8 mouse cellular contexts compared by ENCODE assay signal in genomic region chr11:61476786-61477382, GRCm38 (mm10). TPM values are rescaled to one million over a fixed set of nuclear protein-coding genes. Genes with fewer than 3 reads are reported as not detected.
DNase-seq lines count a peak whose midpoint lies in the region; ATAC-seq and TF ChIP-seq lines count a peak whose summit lies in the region.

No protein-coding gene starts in this region.

- no peak for DNase-seq in lung, adult 2 months
- peak; percentile 57 for DNase-seq in kidney, adult 2 months
- no peak for DNase-seq in B cell, adult 2 months
- DNase-seq in layer of hippocampus, postnatal 25 days (ENCODE audit: extremely low spot score in 1 of 2, low spot score in 1 of 2) = no peak
- DNase-seq in left cerebral cortex, postnatal 4 days = no peak

- peak overlapping the region; percentile 20 for H3K4me3 ChIP-seq in lung, embryonic 15.5 days
- no peak overlapping the region for H3K4me3 ChIP-seq in lung, adult 2 months (replicated peaks; ENCODE audit: extremely low read depth, low read depth, low read length)
- H3K4me3 ChIP-seq in embryonic facial prominence, embryonic 13.5 days = 0 out of 2 replicates have a peak overlapping the region, but pooled peaks have one; percentile 10
- peak overlapping the region; percentile 9; the same call in 1 of the 2 replicates for H3K4me3 ChIP-seq in kidney, adult 2 months (ENCODE audit: insufficient read depth, low read depth, low read length)
- peak overlapping the region; percentile 9 for H3K4me3 ChIP-seq in midbrain, embryonic 16.5 days (ENCODE audit: low read depth, low read length)

- no peaks in the 10 kb centered on the region for H3K27me3 ChIP-seq in lung, embryonic 15.5 days
- H3K27me3 ChIP-seq in embryonic facial prominence, embryonic 13.5 days = no peaks in the 10 kb centered on the region
- no peaks in the 10 kb centered on the region; the same call in 1 of the 2 replicates for H3K27me3 ChIP-seq in kidney, adult 2 months (replicated peaks; ENCODE audit: control insufficient read depth, insufficient read depth, low read length)
- H3K27me3 ChIP-seq in midbrain, embryonic 16.5 days (ENCODE audit: control insufficient read depth, insufficient read depth, low read depth, low read length) = no peaks in the 10 kb centered on the region

- peaks cover 16% of the 10 kb centered on the region for H3K4me1 ChIP-seq in lung, embryonic 15.5 days
- no peaks in the 10 kb centered on the region; the same call in 1 of the 2 replicates for H3K4me1 ChIP-seq in lung, adult 2 months (ENCODE audit: control insufficient read depth, insufficient read depth, low read length)
- H3K4me1 ChIP-seq in embryonic facial prominence, embryonic 13.5 days = peaks cover 29% of the 10 kb centered on the region
- H3K4me1 ChIP-seq in kidney, adult 2 months (ENCODE audit: control insufficient read depth, insufficient read depth, low read length) = no peaks in the 10 kb centered on the region
- H3K4me1 ChIP-seq in midbrain, embryonic 16.5 days (ENCODE audit: control insufficient read depth, insufficient read depth, low read length) = peaks cover 8% of the 10 kb centered on the region; the same call in 1 of the 2 replicates

- H3K36me3 ChIP-seq in lung, embryonic 15.5 days = no peaks in the 10 kb centered on the region
- H3K36me3 ChIP-seq in embryonic facial prominence, embryonic 13.5 days = no peaks in the 10 kb centered on the region
- no peaks in the 10 kb centered on the region for H3K36me3 ChIP-seq in kidney, adult 2 months (ENCODE audit: control insufficient read depth, insufficient read depth, low read length)
- no peaks in the 10 kb centered on the region for H3K36me3 ChIP-seq in midbrain, embryonic 16.5 days (ENCODE audit: control insufficient read depth, insufficient read depth, low read length)

- intact Hi-C loops in left cerebral cortex, postnatal 4 days (cut with DNase I) = no loop called here

- 39% methylated on average over 12 of the region's 12 CpGs for WGBS in lung, embryonic 15.5 days
- WGBS in lung, adult 2 months = 44% methylated on average over 12 of the region's 12 CpGs
- WGBS in embryonic facial prominence, embryonic 13.5 days = 45% methylated on average over 12 of the region's 12 CpGs
- WGBS in kidney, adult 2 months = 25% methylated on average over 12 of the region's 12 CpGs
- WGBS in midbrain, embryonic 16.5 days = 41% methylated on average over 12 of the region's 12 CpGs

- TF ChIP-seq POLR2A in lung, adult 2 months (IDR thresholded peaks at IDR 0.05; ENCODE audit: borderline replicate concordance, extremely low read depth, low read depth, low read length) = no peak
- no peak for TF ChIP-seq POLR2A in kidney, adult 2 months (IDR thresholded peaks at IDR 0.05; ENCODE audit: low read depth, low read length)

- peak; percentile 57; the same call in 1 of the 2 replicates for ATAC-seq in lung, embryonic 15.5 days (ENCODE audit: borderline replicate concordance, extremely low read depth, low FRiP score, low TSS enrichment)
- 0 out of 2 replicates have a peak, but pooled peaks have one; percentile 17 for ATAC-seq in embryonic facial prominence, embryonic 13.5 days (ENCODE audit: insufficient number of reproducible peaks, insufficient read depth, low FRiP score, low TSS enrichment, low read depth)
- no peak for ATAC-seq in midbrain, embryonic 16.5 days

- H3K4me2 ChIP-seq in lung, embryonic 15.5 days = peak overlapping the region; percentile 49
- peak overlapping the region; percentile 45 for H3K4me2 ChIP-seq in embryonic facial prominence, embryonic 13.5 days
- peak overlapping the region; percentile 43 for H3K4me2 ChIP-seq in midbrain, embryonic 16.5 days (ENCODE audit: low read length)

- no peaks in the 10 kb centered on the region for H3K9me3 ChIP-seq in lung, embryonic 15.5 days
- H3K9me3 ChIP-seq in embryonic facial prominence, embryonic 13.5 days = no peaks in the 10 kb centered on the region
- no peaks in the 10 kb centered on the region for H3K9me3 ChIP-seq in midbrain, embryonic 16.5 days (replicated peaks; ENCODE audit: control insufficient read depth, low read length, poor library complexity, severe bottlenecking)

- TF ChIP-seq CTCF in lung, adult 2 months (IDR thresholded peaks at IDR 0.05; ENCODE audit: insufficient read depth, low read length) = no peak
- TF ChIP-seq CTCF in kidney, adult 2 months (conservative IDR thresholded peaks at IDR 0.05; ENCODE audit: insufficient read depth, insufficient read length, low read depth, low read length) = no peak

- no peak overlapping the region for H3K27ac ChIP-seq in lung, embryonic 15.5 days
- H3K27ac ChIP-seq in embryonic facial prominence, embryonic 13.5 days = peak overlapping the region; percentile 44; the same call in 1 of the 2 replicates
- H3K27ac ChIP-seq in kidney, adult 2 months (ENCODE audit: insufficient read depth, low read depth, low read length) = no peak overlapping the region
- peak overlapping the region; percentile 61; the same call in 1 of the 2 replicates for H3K27ac ChIP-seq in midbrain, embryonic 16.5 days (ENCODE audit: low read length)

- no peak overlapping the region for H3K9ac ChIP-seq in lung, embryonic 15.5 days
- H3K9ac ChIP-seq in embryonic facial prominence, embryonic 13.5 days = peak overlapping the region; percentile 57; the same call in 1 of the 2 replicates
- H3K9ac ChIP-seq in midbrain, embryonic 16.5 days (ENCODE audit: low read depth, low read length) = no peak overlapping the region

RNA-seq across cellular contexts. Expression of gene Mfap4, which starts 8.3 kb away (rescaled TPM):
- polyA plus RNA-seq in lung, embryonic 15.5 days (2015; fragmentation: Nextera tagmentation; extraction: Ambion mirVana) = 1,042 and 1,148 TPM in 2 replicates
- 1,294 and 1,321 TPM in 2 replicates for polyA plus RNA-seq in lung, adult 2 months (2012; rRNA removed)
- polyA plus RNA-seq in embryonic facial prominence, embryonic 13.5 days (2015; fragmentation: Nextera tagmentation; extraction: Ambion mirVana) = 262 and 326 TPM in 2 replicates
- polyA plus RNA-seq in kidney, adult 2 months (2012; rRNA removed) = 12.0 and 21.3 TPM in 2 replicates
- 16.2 and 18.0 TPM in 2 replicates for polyA plus RNA-seq in midbrain, embryonic 16.5 days (2015; fragmentation: Nextera tagmentation; extraction: Ambion mirVana)
- total RNA-seq in layer of hippocampus, postnatal 25 days (2021) = 1 to 10 TPM; 5.7 to 6.3 TPM
- total RNA-seq in left cerebral cortex, postnatal 4 days (2021) = 10 to 100 TPM; 10.2 to 12.2 TPM

RNA-seq across cellular contexts. Expression of gene Mapk7, which starts 17.3 kb away (rescaled TPM):
- 61.7 and 66.0 TPM in 2 replicates for polyA plus RNA-seq in lung, embryonic 15.5 days (2015; fragmentation: Nextera tagmentation; extraction: Ambion mirVana)
- polyA plus RNA-seq in lung, adult 2 months (2012; rRNA removed) = 39.3 and 40.1 TPM in 2 replicates
- 79.4 and 80.0 TPM in 2 replicates for polyA plus RNA-seq in embryonic facial prominence, embryonic 13.5 days (2015; fragmentation: Nextera tagmentation; extraction: Ambion mirVana)
- 13.8 and 15.4 TPM in 2 replicates for polyA plus RNA-seq in kidney, adult 2 months (2012; rRNA removed)
- 63.0 and 66.7 TPM in 2 replicates for polyA plus RNA-seq in midbrain, embryonic 16.5 days (2015; fragmentation: Nextera tagmentation; extraction: Ambion mirVana)
- total RNA-seq in layer of hippocampus, postnatal 25 days (2021) = 10 to 100 TPM; 26.3 to 31.3 TPM
- 10 to 100 TPM; 65.1 to 69.8 TPM for total RNA-seq in left cerebral cortex, postnatal 4 days (2021)

RNA-seq across cellular contexts. Expression of gene Rnf112, which starts 23.0 kb away (rescaled TPM):
- polyA plus RNA-seq in lung, embryonic 15.5 days (2015; fragmentation: Nextera tagmentation; extraction: Ambion mirVana) = 0.81 and 0.96 TPM in 2 replicates
- polyA plus RNA-seq in lung, adult 2 months (2012; rRNA removed) = 0.27 and 0.44 TPM in 2 replicates
- polyA plus RNA-seq in embryonic facial prominence, embryonic 13.5 days (2015; fragmentation: Nextera tagmentation; extraction: Ambion mirVana) = 0.76 and 1.3 TPM in 2 replicates
- 0.08 and 0.10 TPM in 2 replicates for polyA plus RNA-seq in kidney, adult 2 months (2012; rRNA removed)
- polyA plus RNA-seq in midbrain, embryonic 16.5 days (2015; fragmentation: Nextera tagmentation; extraction: Ambion mirVana) = 39.5 and 43.0 TPM in 2 replicates
- total RNA-seq in layer of hippocampus, postnatal 25 days (2021) = 100 to 1,000 TPM; 440 to 506 TPM
- 100 to 1,000 TPM in 1 of 2 experiments, 10 to 100 TPM in 1; 89.8 to 101 TPM for total RNA-seq in left cerebral cortex, postnatal 4 days (2021)

RNA-seq across cellular contexts. Expression of gene B9d1, which starts 28.1 kb away (rescaled TPM):
- 46.5 and 52.5 TPM in 2 replicates for polyA plus RNA-seq in lung, embryonic 15.5 days (2015; fragmentation: Nextera tagmentation; extraction: Ambion mirVana)
- 28.4 and 37.5 TPM in 2 replicates for polyA plus RNA-seq in lung, adult 2 months (2012; rRNA removed)
- 36.6 and 36.7 TPM in 2 replicates for polyA plus RNA-seq in embryonic facial prominence, embryonic 13.5 days (2015; fragmentation: Nextera tagmentation; extraction: Ambion mirVana)
- polyA plus RNA-seq in kidney, adult 2 months (2012; rRNA removed) = 42.7 and 43.3 TPM in 2 replicates
- polyA plus RNA-seq in midbrain, embryonic 16.5 days (2015; fragmentation: Nextera tagmentation; extraction: Ambion mirVana) = 31.5 and 32.8 TPM in 2 replicates
- 10 to 100 TPM; 43.3 to 45.9 TPM for total RNA-seq in layer of hippocampus, postnatal 25 days (2021)
- total RNA-seq in left cerebral cortex, postnatal 4 days (2021) = 10 to 100 TPM; 33.2 to 34.7 TPM

Comparison
In these comparisons a context has a peak if more than half of its experiments do, and no peak if none do; other contexts are left out.
1. H3K27ac ChIP-seq: peak in embryonic facial prominence, embryonic 13.5 days (single experiment) and midbrain, embryonic 16.5 days (single experiment); none in lung, embryonic 15.5 days (single experiment) and kidney, adult 2 months (single experiment).
2. RNA of gene Mfap4, which starts 8.3 kb away (polyA plus RNA-seq): 1,294 to 1,321 TPM in lung, adult 2 months, 1,042 to 1,148 TPM in lung, embryonic 15.5 days and 262 to 326 TPM in embryonic facial prominence, embryonic 13.5 days; 16.2 to 18.0 TPM in midbrain, embryonic 16.5 days and 12.0 to 21.3 TPM in kidney, adult 2 months; every median in the first group is over 10 times any median in the second.
3. RNA of gene Rnf112, which starts 23.0 kb away (polyA plus RNA-seq): 39.5 to 43.0 TPM in midbrain, embryonic 16.5 days; 0.81 to 0.96 TPM in lung, embryonic 15.5 days, 0.76 to 1.3 TPM in embryonic facial prominence, embryonic 13.5 days, 0.27 to 0.44 TPM in lung, adult 2 months and 0.08 to 0.10 TPM in kidney, adult 2 months; every median in the first group is over 10 times any median in the second.
4. Peak in every context shown above with its lines, with median percentiles within 50 percentile points of each other: H3K4me2 ChIP-seq.